Mouse (Mus musculus) E14TG2a.4 (cell line): ENCODE measurements around the gene Dock2.

Experiments
- H3K27me3 ChIP-seq: 2 replicates; pipeline ENCODE4 v1.6.1; 2014; ENCODE audit warnings: low read length, control low read depth; ENCODE audit not compliant: insufficient read depth
- H3K36me3 ChIP-seq: 2 replicates; pipeline ENCODE4 v1.6.1; 2014; ENCODE audit warnings: low read length, control low read depth; ENCODE audit not compliant: insufficient read depth
- H3K4me1 ChIP-seq: replicated peaks from 2 replicates; pipeline ENCODE4 v1.6.1; 2014; ENCODE audit warnings: low read depth, low read length, control low read depth
- H3K4me3 ChIP-seq: replicated peaks from 2 replicates; pipeline ENCODE4 v1.5.1; 2014; ENCODE audit warnings: mild to moderate bottlenecking, low read length
- H3K9me3 ChIP-seq: 2 replicates; pipeline ENCODE4 v1.6.1; 2014; ENCODE audit warnings: low read length, control low read depth
- CTCF ChIP-seq: conservative IDR thresholded peaks from 2 replicates; pipeline ENCODE4 v1.5.1; 2014; ENCODE audit warnings: low read length
- NANOG ChIP-seq: IDR thresholded peaks from 2 replicates; pipeline ENCODE4 v1.6.1; 2014; ENCODE audit warnings: borderline replicate concordance, low read length, mixed read lengths
- POU5F1 ChIP-seq: IDR thresholded peaks from 2 replicates; pipeline ENCODE4 v1.6.1; 2014; ENCODE audit warnings: low read length, borderline replicate concordance

The Dock2 gene

GRCm38 (mm10) chr11:34395802-34396201 is 387.9 kb downstream of the Dock2 start:
- no peak overlapping the region for H3K4me3 ChIP-seq
- TF ChIP-seq CTCF (no peak), POU5F1 (no peak), NANOG (no peak)

GRCm38 (mm10) chr11:34392105-34392504 is 391.6 kb downstream of the Dock2 start:
- Histone ChIP-seq H3K4me1 (no peaks in the 10 kb centered on the region), H3K27me3 (no peaks in the 10 kb centered on the region), H3K9me3 (no peaks in the 10 kb centered on the region), H3K36me3 (no peaks in the 10 kb centered on the region), H3K4me3 (no peak overlapping the region)
- TF ChIP-seq CTCF (no peak), POU5F1 (no peak)

More at GRCm38 (mm10) chr11:34395802-34396201, 387.9 kb downstream of the Dock2 start:
- H3K4me1 ChIP-seq = no peaks in the 10 kb centered on the region
- no peaks in the 10 kb centered on the region for H3K36me3 ChIP-seq
- no peaks in the 10 kb centered on the region for H3K9me3 ChIP-seq
- H3K27me3 ChIP-seq = no peaks in the 10 kb centered on the region; the same call in 1 of the 2 replicates

GRCm38 (mm10) chr11:34389261-34390116 is 394.2 kb downstream of the Dock2 start:
- Histone ChIP-seq H3K36me3 (no peaks in the 10 kb centered on the region), H3K4me3 (no peak overlapping the region), H3K9me3 (no peaks in the 10 kb centered on the region), H3K4me1 (no peaks in the 10 kb centered on the region), H3K27me3 (no peaks in the 10 kb centered on the region)
- TF ChIP-seq POU5F1 = no peak
- TF ChIP-seq NANOG = no peak
- TF ChIP-seq CTCF = no peak

GRCm38 (mm10) chr11:34385001-34385688 is 398.5 kb downstream of the Dock2 start:
- Histone ChIP-seq H3K27me3 (no peaks in the 10 kb centered on the region), H3K36me3 (no peaks in the 10 kb centered on the region), H3K4me1 (no peaks in the 10 kb centered on the region), H3K9me3 (no peaks in the 10 kb centered on the region), H3K4me3 (no peak overlapping the region)
- TF ChIP-seq NANOG = no peak
- TF ChIP-seq POU5F1 = no peak
- TF ChIP-seq CTCF = no peak

GRCm38 (mm10) chr11:34384178-34384577 is 399.5 kb downstream of the Dock2 start:
- H3K27me3 ChIP-seq = no peaks in the 10 kb centered on the region
- H3K4me3 ChIP-seq = no peak overlapping the region
- TF ChIP-seq NANOG = no peak
- no peaks in the 10 kb centered on the region for H3K4me1 ChIP-seq
- H3K36me3 ChIP-seq = no peaks in the 10 kb centered on the region
- no peaks in the 10 kb centered on the region for H3K9me3 ChIP-seq

GRCm38 (mm10) chr11:34383501-34383900 is 400.2 kb downstream of the Dock2 start:
- no peaks in the 10 kb centered on the region for H3K36me3 ChIP-seq
- no peaks in the 10 kb centered on the region for H3K9me3 ChIP-seq
- H3K4me1 ChIP-seq = 0 out of 2 replicates have a peak, but pooled peaks cover under 1% of the 10 kb centered on the region
- TF ChIP-seq NANOG (no peak), POU5F1 (no peak), CTCF (no peak)
- no peaks in the 10 kb centered on the region for H3K27me3 ChIP-seq
- no peak overlapping the region for H3K4me3 ChIP-seq

- Histone ChIP-seq H3K9me3 (no peaks in the 10 kb centered on the region), H3K4me1 (0 out of 2 replicates have a peak, but pooled peaks cover 3% of the 10 kb centered on the region), H3K4me3 (no peak overlapping the region), H3K36me3 (no peaks in the 10 kb centered on the region), H3K27me3 (no peaks in the 10 kb centered on the region; the same call in 1 of the 2 replicates)
- no peak for TF ChIP-seq CTCF
- TF ChIP-seq NANOG = no peak
- TF ChIP-seq POU5F1 = no peak
Measured at GRCm38 (mm10) chr11:34377649-34378048, 406.0 kb downstream of the Dock2 start.

- H3K4me1 ChIP-seq = 0 out of 2 replicates have a peak, but pooled peaks cover 3% of the 10 kb centered on the region
- TF ChIP-seq POU5F1 (no peak), CTCF (no peak), NANOG (no peak)
- H3K9me3 ChIP-seq = no peaks in the 10 kb centered on the region
- no peaks in the 10 kb centered on the region for H3K36me3 ChIP-seq
- no peak overlapping the region for H3K4me3 ChIP-seq
- H3K27me3 ChIP-seq = no peaks in the 10 kb centered on the region; the same call in 1 of the 2 replicates
Measured at GRCm38 (mm10) chr11:34375557-34375956, 408.1 kb downstream of the Dock2 start.
